Mouse (Mus musculus): ENCODE measurements around the gene Rere.

Rere gene

DNA sequence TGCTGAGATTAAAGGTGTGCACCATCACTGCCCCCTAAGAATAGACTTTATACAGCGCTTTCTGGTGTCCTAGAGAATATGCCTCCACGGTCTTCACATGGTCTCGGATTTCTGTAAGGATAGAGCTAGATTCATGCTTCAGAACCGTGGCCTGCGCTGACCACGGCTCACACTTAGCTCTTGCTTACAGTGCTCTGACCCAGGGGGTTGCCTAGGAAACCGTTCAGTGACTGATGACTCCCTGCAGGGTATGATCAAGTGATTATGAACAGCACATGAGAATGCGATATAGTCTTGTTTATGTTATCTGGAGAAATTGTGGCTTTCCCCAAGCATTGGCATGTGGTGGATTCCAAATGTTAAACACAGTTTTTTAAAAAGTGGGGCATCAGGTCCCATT lies 103.0 kb downstream of the Rere start:
- no peak for DNase-seq (ENCODE audit: low spot score)

DNA sequence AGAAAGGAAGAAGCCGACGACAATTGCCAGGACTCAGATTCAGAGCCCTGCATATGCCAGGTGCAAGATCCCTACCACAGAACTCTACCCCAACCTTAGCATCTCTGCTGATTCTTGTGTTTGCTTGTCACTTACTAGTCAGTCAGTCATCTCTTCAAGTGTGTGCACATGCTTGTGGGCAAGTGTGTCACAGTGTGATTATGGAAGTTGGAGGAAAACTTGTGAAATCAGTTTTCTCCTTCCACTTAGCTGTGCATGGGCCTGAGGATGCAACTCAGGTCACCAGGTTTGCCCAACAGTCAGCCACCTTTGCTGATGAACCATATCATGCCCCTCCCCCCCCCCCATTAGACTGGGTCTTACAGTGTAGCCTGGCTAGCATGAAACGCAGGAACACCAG lies 103.5 kb downstream of the Rere start:
- no peak for DNase-seq (ENCODE audit: low spot score)

DNA sequence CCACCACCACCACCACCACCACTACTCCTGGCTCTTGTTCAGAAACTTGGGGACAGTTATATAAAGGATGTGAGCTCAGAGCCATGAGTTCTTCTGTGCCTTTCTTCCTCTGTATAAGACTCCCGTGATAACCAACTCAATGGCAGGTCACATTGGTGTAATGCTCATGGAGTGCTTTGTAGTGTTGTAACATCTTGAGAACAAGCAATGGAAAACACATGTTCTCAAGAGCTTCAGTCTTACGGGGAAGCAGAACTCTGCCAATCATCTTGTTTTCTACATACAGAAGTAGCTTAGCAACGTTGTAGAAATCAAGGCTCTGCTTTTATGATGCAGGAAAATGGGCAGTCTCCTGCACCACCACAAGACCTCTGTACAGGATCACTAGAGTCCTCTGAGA lies 107.1 kb downstream of the Rere start:
- no peak for DNase-seq (ENCODE audit: low spot score)

DNA sequence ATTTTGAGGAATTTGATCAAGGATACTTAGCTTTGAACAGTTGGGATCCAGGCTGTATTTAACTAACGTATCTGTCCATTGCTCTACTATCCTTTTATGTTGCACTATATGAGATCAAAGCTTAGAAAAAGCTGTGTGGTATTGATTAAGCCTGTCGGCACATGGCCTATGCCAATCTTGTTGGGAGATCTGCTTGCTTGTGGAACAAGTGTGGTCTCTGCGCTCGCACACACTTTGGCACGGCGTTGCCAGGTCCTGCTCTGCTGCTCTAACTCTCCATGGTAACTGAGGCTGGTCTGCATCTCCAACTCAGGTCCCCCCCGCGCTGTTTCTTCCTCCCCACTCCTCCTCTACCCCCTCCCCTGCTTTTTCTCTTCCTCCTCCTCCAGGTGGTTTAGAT lies 112.2 kb downstream of the Rere start:
- no peak for DNase-seq (ENCODE audit: low spot score)

DNA sequence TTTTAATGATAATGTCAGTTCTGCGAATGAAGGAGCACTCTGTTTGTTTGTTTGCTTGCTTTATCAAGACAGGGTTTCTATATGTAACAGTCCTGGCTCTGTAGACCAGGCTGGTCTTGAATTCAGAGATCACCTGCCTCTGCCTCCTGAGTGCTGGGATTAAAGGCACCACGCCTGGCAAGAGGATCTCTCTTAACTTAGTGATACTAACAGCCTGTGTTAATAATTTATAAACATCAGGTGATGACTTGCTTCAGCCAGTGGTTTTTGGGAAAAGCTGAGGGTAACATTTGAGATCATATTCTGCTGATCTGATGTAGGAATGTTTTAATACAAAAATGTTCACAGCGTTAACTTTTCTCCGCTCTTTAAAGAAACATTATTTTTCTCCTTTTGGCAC lies 112.6 kb downstream of the Rere start:
- no peak for DNase-seq (ENCODE audit: low spot score)

DNA sequence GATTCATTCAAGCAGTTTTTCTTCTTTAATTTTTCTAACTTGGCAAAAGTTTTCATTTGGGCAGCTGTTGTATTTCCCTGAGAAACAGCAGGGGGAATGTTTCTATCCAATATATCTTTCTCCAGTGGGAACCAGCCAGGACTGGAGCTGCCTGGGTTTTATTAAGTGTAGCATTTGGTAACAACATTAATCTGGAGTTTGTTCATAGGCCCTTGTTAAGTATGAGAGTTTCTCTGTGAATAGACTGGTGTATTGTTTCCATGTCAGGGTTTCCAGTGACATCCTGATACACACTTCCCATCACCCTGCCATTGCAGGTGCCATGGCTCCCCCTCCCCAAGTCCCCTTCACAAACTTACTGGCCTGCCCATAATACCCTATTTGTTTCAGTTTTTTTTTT lies 114.9 kb downstream of the Rere start:
- no peak for DNase-seq (ENCODE audit: low spot score)

DNA sequence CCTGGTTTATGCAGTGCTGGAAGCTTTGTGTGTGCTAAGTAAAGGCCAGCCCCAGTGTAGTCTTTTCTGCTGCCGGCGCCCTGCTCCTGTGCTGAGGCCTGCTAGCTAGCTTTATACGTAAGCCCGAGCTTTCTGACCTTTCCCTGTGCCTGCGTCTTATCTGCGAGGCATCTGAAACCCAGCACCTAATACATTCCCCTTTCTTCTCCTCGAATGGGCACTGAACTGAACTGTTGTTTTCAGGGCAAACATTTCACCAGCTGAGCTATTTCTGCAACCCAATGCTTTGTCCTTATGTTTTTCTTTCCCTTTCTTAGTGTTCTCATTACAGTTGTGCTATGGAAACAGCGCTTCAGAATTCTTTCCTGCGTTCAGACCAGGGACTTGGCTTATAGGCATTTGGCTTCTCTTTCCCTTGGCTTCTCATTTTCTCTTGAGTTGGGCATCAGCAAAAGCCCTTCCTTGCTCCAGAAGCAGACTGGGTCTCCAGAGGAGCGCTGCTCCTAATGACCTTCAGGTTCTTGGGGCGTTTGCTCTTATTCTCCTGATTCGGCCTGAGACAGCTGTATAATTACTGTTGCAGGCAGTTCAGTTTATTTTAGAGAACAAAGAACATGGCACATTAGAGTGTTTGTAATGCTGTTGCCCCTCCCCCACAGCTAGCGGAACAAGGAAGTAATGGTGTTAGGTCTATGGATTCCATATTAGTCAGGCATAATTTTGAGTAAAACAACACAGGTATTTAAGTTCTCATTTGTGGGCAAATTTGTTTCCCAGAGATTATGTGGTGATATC lies 115.6 kb downstream of the Rere start:
- no peak for DNase-seq (ENCODE audit: low spot score)

DNA sequence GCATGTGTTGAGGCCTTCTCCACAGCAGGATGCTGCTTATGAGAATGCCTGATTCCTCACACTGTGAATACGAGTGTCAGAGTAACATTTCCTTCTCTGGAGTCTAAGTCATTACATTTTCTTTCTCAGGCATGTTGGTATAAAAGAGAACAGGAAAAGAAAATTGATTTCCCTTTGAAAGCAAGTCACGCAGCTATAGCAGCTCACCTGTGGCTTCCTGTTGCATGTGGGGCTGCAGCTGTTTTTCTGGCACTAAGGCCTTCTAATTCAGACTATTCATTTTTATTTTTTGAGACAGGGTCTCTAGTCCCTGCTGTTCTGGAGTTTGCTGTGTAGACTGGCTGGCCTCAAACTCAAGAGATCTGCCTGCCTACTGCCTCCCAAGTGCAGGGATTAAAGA lies 117.6 kb downstream of the Rere start:
- DNase-seq (ENCODE audit: low spot score): no peak

DNA sequence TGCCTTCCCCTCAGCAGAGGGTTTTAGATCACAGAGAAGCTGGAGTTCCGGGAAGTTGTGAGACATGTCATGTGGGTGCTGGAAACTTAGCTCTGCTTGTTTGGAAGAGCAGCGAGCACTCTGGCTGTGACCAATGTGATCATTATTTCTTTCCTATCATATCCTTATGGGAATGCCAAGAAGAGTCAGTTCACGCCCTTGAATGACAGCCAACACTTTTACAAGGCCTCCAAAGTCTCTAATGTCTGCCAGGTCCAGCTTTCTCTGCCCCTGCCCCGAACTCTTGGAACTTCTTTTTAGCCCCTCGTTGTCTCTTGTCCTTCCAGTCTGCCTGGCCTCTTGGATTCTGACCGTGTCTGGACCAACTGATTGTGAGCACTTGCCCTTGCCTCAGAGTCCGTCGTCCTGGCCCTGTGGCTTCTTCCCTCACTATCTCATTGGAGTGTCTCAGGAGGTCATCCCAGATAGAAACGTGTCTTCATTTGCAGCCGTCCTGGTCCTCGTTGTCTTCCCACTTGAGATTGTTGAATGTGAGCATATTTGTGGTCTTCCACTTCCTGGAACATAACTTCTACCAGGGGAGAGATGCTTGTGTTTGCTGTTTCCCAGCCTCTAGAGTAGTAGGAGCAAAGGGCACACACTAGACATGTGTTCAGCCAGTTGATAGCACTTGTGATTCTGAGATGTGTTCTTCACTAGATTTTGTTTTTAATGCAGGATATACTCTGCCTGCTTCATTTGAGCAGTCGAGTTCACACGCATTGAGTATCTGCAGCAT lies 120.6 kb downstream of the Rere start:
- DNase-seq (ENCODE audit: low spot score): no peak

DNA sequence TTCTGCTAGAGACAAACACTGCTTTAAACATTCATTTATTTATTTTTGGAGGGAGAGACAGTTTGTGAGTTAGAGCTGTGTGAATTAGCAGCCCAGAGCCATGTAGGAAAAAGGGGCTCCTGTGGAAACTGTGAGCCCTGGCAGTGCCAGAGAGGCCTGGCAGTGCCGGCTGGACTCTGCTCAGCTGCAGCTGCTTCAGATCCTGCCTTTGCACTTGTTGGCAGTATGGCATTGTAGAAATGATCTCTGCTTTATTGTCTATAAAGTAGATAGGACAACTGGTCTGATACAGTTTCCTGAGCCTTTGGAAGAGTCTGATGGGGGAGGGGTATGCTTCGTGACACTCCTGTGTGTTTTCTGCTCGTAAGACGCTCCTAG lies 121.2 kb downstream of the Rere start:
- no peak for DNase-seq (ENCODE audit: low spot score)

DNA sequence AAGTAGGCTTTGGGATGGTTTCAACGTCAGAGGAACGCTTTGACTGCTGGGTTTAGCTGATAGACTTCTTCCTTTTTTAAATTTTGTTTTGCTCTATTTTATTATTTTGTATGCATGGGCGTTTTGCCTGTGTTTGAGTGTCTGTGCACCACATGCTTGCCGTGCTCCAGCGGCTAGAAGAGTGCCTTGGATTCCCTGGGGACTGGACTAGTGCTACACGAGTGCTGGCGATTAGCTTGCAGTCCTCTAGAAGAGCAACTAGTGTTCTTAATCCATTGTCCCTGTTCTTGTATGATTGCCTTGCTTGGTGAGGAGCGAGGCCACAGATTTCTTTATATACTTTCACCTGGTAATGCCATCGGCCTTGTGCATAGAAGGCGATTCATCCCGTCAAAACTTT lies 122.5 kb downstream of the Rere start:
- no peak for DNase-seq (ENCODE audit: low spot score)

DNA sequence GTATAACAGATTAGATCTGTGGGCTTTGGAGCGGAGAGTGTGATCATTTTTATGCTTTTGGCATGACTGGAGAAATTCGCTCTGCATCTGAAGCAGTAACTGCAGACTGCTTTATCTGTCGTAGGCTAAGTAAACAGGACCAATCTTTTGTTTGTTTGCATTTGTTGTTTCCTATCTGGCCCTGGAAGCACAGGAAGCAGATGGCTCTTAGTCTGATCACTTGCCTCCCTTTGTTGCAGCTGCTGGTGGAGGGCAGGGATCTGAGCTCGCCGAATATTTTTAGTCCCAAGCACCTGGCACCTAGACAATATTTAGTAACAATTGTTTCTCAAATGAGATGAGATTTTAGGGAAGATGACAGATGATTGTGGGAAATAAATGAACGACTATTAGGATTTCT lies 123.1 kb downstream of the Rere start:
- DNase-seq (ENCODE audit: low spot score): no peak

DNA sequence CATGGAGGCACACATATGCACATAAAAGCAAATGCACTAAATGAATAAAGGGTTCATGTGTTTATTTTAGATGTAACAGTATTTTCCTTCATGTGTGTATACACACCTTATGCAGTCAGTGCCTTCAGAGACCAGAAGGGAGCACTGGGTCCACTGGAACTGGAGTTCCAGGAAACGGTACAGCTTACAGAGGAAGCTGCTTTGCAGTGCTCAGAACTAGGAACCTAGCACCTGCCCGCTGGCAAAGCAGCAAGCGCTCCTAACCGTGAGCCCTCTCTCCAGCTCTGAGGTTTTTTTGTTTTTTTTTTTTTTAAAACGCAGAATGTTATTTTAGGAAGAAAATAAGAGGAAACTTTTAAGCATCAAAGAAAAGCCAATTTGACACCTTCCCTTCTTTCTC lies 124.3 kb downstream of the Rere start:
- DNase-seq (ENCODE audit: low spot score): no peak

DNA sequence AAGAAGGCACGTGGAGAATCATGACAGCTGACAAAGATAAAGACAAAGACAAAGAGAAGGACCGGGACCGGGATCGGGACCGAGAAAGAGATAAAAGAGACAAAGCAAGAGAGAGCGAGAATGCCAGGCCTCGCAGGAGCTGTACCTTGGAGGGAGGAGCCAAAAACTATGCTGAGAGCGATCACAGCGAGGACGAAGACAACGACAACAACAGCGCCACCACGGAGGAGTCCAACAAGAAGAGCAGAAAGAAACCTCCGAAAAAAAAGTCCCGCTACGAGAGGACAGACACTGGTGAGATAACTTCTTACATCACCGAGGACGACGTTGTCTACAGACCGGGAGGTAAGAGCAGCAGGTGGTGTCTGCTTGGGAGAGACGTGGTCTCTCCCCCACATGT lies 124.9 kb downstream of the Rere start:
- no peak for DNase-seq (ENCODE audit: low spot score)

DNA sequence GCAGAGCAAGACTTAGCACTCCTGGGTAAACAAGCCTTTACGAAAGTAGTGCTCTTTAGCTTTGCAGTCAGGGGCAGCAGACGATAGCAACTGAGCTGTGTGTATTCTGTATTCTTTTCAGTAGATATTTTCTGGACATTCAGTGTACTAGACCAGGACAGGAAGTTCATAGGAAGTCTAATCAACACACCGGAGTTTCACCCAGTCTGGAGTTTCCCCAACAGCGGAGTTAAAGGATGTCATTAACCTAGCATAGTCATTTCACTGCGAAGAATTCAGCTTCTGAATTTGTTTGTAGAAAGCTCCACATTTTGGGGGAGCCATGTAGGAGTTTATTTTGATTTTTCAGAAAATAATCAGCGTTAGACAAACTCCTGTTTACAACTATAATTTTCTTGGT lies 125.4 kb downstream of the Rere start:
- no peak for DNase-seq (ENCODE audit: low spot score)

DNA sequence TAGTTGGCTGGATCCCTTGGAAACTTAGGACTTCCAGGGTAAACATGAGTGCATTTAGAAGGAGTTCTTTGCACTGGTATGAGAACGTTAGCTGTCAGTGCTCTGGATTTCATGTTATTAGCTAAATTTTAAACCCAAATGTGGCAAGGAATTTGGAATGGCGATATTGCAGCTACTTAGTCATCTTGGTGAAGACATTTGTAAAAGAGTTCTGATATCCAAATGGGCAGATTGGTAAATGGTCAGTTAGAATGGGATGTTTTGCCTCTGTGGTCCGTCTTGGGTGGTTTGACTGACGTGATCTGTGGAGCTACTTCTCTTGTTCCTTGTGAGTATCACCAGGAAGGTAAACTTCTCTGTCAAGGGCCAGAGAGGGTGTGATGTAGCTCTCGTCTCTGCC lies 132.8 kb downstream of the Rere start:
- DNase-seq (ENCODE audit: low spot score): no peak

DNA sequence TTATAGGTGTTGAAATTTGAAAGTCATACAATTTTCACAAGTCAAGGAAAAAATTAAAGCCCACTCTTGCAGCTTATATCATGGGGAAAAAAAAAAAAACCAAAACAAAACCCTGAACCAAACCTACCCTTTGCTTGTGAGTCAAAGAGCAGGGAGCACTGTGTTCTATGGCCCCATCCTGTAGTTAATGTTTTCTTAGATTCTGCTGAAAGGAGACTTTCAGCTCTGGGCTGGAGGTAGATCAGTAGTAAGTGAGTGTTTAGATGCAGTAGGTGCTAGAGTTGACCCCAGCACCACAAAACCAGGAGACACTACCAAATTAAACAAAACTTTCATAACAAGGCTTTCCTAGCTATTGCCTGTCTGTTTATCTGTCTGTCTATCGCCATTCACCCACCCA lies 133.3 kb downstream of the Rere start:
- no peak for DNase-seq (ENCODE audit: low spot score)

DNA sequence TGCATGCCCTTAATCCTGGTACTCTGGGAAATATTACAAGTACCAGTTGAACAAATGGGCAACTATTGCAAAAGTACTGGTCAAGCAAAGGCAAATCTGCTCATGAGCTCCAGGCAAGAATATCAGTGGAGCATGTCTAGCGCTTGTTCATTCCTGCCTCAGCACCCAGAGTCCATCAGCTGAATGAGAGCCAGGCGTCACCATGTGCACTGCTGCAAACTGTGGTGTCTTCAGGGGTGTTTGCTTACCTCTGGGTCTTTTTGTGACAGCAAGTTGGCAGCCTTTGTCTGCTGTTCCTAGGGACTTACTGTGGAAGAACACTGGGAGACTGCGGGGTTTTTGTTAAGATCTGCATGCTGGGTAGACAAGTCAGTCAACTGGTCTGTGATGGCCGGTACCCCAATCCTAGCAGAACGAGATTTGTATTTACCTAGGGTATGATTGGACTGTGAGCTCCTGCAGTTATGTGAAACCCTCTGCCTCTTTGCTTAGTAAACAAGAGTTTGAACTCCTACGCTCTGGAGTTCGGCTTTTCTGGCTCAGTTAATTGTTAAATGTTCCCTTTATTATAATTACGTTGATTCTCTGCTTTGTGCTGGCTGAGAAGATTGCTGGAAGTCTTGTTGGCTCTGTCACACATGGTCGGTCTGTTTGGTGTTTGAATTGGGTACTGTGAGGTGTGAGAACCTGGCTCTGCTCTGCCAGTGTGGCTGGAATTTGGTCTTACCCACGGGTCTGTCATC lies 134.0 kb downstream of the Rere start:
- no peak for DNase-seq (ENCODE audit: low spot score)

DNA sequence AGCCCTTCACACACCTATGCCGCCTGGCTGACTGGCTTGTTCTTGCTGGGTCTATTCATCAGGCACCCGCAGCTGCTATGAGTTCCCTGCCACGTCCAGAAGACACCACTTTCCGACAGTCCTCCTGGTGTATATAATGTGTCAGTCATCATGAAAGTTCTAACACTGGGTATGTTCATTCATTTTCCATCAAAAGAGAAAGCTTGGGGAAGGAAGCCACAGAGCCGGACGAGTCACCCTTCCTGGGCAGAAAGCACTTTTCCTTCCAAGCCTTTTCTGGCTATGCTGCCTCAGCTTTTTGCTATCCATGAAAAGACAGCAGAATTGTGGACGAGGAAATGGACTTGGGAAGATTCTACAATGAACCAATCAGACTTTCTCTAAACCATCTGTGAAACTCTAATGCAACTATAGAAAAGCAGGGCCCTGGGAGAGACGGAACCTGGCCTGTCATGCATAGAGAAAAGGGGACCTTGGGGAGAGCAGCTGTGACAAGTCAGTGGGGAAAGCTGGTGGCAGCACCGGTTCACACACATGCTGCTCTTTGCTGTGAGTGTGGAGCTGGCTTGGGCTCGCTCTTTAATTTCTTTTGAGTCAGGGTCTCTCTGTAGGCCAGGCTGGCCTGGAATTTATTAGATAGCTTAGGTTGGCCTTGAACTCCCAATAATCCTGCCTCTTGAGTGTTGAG lies 139.3 kb downstream of the Rere start:
- DNase-seq (ENCODE audit: low spot score): no peak

DNA sequence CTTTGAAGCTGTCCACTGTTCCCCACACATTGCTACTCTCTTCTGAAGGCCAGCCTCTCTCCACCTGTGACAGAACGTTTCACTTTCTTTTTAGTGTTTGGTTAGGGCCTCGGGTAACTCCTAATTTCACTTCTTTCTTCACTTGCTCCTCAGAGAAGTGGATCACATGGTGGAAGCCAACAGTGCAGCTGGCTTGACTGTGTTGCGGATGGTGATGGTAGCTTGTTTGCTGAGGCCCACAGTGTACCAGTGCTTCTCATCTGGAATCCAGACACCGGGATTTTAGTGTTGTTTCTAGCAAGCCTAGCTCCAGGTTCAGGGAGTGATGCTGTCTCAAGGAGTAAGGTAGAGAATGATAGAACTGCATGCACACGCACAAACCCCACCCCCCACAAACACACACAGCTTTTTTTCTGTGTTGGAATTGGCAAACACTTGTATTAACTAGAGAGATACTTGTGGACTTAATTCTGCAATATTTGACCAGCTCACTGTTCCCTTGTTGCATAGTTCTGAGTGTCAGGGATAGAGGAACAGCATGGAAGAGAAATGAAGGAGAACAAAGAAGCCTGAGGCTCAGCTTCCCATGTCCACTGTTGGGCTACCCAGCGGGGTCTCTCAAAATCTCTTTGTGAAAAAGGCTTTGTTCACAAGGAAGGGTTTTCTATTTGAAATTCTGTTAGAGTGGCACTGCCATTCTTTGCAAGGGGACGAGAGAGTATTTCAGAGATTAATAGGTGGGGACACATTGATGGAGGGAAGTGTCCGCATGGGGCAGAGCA lies 144.8 kb downstream of the Rere start:
- DNase-seq (ENCODE audit: low spot score): no peak

DNA sequence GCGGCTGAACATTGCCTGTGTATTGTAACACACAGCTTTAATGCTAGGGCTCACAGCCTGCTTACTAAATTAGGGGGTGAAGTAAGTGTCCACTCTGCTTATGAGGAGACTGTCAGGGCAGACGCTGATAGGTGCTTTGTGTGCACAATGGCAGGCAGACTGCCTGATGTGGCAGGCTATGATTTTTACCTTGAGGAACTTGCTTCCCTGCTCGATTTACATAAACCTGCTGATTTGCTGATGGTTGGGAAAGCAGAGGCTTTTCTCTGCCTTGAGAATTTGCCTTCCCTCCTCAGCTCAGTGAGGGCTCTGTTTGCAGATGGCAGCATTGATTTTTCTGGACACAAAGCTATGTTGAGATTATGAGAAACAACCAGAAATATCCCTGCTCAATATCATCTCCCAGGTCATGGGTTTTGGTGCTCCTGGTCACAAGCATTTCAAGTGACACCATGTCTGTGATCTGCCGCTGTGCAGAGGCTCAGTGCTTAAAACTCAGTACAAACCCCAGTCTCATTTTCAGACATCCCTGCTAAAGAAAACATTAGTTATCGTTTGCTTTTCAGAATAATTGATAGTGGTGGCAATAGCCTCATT lies 145.5 kb downstream of the Rere start:
- DNase-seq (ENCODE audit: low spot score): no peak

All from ovary, postnatal 14 days (tissue).